ENCODE assay signal across 9 mouse cellular contexts in the genomic region with DNA sequence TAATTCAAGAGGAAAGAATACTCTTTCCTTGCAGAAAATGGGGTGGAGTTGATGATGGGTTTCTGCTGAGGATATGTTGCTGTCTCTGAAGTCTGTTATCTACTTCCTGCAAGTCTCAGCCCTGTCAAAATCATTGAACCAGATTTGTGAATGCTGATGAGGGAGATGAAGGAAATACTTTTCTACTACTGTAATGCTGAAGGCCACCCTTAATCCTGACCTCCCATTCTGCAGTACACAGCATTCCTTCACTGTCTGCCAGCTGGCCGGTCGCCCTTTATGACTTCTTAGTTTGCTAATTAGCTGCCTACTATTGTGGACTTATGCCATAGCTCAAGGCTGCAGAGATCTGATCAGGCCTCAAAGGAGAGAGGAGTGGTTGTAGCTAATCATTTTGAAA. TPM values are rescaled to one million over a fixed set of nuclear protein-coding genes. Genes with fewer than 3 reads are reported as not detected.
A peak's percentile ranks its signal among the peaks of the same experiment; 100 is the strongest.
DNase-seq lines count a peak whose midpoint lies in the region; ATAC-seq and TF ChIP-seq lines count a peak whose summit lies in the region.
"Had no signal": no experiment of that assay in that cellular context is flagged by ENCODE, and none has a peak within 500 bp of the region (broad histone marks: within the 10 kb centered on the region; RNA-seq: fewer than 3 reads in every experiment).

No protein-coding gene starts in this region.

- no peaks in the 10 kb centered on the region for H3K4me1 ChIP-seq in hindbrain, postnatal 0 days (ENCODE audit: insufficient read depth, low read length)
- H3K4me1 ChIP-seq in hindbrain, embryonic 11.5 days (replicated peaks; ENCODE audit: control insufficient read depth, insufficient read depth, low read length), result no peaks in the 10 kb centered on the region
- peaks cover 6% of the 10 kb centered on the region for H3K4me1 ChIP-seq in heart, embryonic 16.5 days (ENCODE audit: control insufficient read depth, insufficient read depth, low read length)

- no peaks in the 10 kb centered on the region for H3K27me3 ChIP-seq in hindbrain, postnatal 0 days (ENCODE audit: insufficient read depth, low read length)
- no peaks in the 10 kb centered on the region for H3K27me3 ChIP-seq in hindbrain, embryonic 11.5 days (ENCODE audit: control insufficient read depth, insufficient read depth, low read length)
- no peaks in the 10 kb centered on the region for H3K27me3 ChIP-seq in heart, embryonic 16.5 days (ENCODE audit: control insufficient read depth, insufficient read depth, low read length)

- TF ChIP-seq CTCF in hindbrain, postnatal 0 days (IDR thresholded peaks at IDR 0.05; ENCODE audit: low read depth), result no peak

- intact Hi-C loops in left cerebral cortex, postnatal 10 days (cut with DNase I), result no loop called here

- H3K9ac ChIP-seq in hindbrain, postnatal 0 days (replicated peaks; ENCODE audit: low read length), result no peak overlapping the region
- H3K9ac ChIP-seq in hindbrain, embryonic 11.5 days (ENCODE audit: low read depth, low read length), result no peak overlapping the region
- H3K9ac ChIP-seq in heart, embryonic 16.5 days (ENCODE audit: low read length), result no peak overlapping the region

- no peaks in the 10 kb centered on the region for H3K9me3 ChIP-seq in hindbrain, postnatal 0 days (ENCODE audit: low read length)
- no peaks in the 10 kb centered on the region for H3K9me3 ChIP-seq in hindbrain, embryonic 11.5 days (ENCODE audit: control insufficient read depth, low read length)
- H3K9me3 ChIP-seq in heart, embryonic 16.5 days (replicated peaks; ENCODE audit: control insufficient read depth, low read length), result no peaks in the 10 kb centered on the region

- no peak overlapping the region for H3K4me2 ChIP-seq in hindbrain, postnatal 0 days (ENCODE audit: low read depth, low read length)
- no peak overlapping the region for H3K4me2 ChIP-seq in hindbrain, embryonic 11.5 days (replicated peaks; ENCODE audit: low read depth, low read length)
- no peak overlapping the region for H3K4me2 ChIP-seq in heart, embryonic 16.5 days (ENCODE audit: low read depth, low read length)

- H3K36me3 ChIP-seq in hindbrain, postnatal 0 days (ENCODE audit: insufficient read depth, low read length), result no peaks in the 10 kb centered on the region
- no peaks in the 10 kb centered on the region for H3K36me3 ChIP-seq in hindbrain, embryonic 11.5 days (ENCODE audit: control insufficient read depth, insufficient read depth, low read length)
- H3K36me3 ChIP-seq in heart, embryonic 16.5 days (ENCODE audit: control insufficient read depth, insufficient read depth), result peaks cover 24% of the 10 kb centered on the region

- ATAC-seq in hindbrain, postnatal 0 days, result peak; percentile 66
- ATAC-seq in hindbrain, embryonic 11.5 days (ENCODE audit: low FRiP score), result no peak
- ATAC-seq in heart, embryonic 16.5 days (replicated peaks; ENCODE audit: extremely low read depth, insufficient read depth, low FRiP score), result peak; percentile 45; the same call in 1 of the 2 replicates

- no peak overlapping the region for H3K4me3 ChIP-seq in hindbrain, postnatal 0 days (ENCODE audit: low read length)
- no peak overlapping the region for H3K4me3 ChIP-seq in hindbrain, embryonic 11.5 days (ENCODE audit: low read depth, low read length)
- no peak overlapping the region for H3K4me3 ChIP-seq in heart, embryonic 16.5 days (ENCODE audit: low read length)
- H3K4me3 ChIP-seq: myocyte had no signal

- no peak overlapping the region for H3K27ac ChIP-seq in hindbrain, postnatal 0 days
- no peak overlapping the region for H3K27ac ChIP-seq in hindbrain, embryonic 11.5 days (ENCODE audit: low read depth, low read length)
- no peak overlapping the region; the same call in 1 of the 2 replicates for H3K27ac ChIP-seq in heart, embryonic 16.5 days (ENCODE audit: low read length)

- WGBS in hindbrain, postnatal 0 days, result 46% methylated on average over 2 of the region's 2 CpGs
- 70% methylated on average over 2 of the region's 2 CpGs for WGBS in hindbrain, embryonic 11.5 days
- WGBS in heart, embryonic 16.5 days, result 26% methylated on average over 2 of the region's 2 CpGs

- peak; percentile 69 for DNase-seq in hindbrain, postnatal 0 days (ENCODE audit: low spot score)
- no peak for DNase-seq in hindbrain, embryonic 11.5 days (ENCODE audit: low spot score)
- peak; percentile 74 for DNase-seq in adrenal gland, postnatal 25 days
- peak; percentile 29 to 43 for DNase-seq in left cerebral cortex, postnatal 10 days (ENCODE audit: extremely low spot score in 1 of 2, low spot score in 2 of 2)
- peak; percentile 69 for DNase-seq in testis, postnatal 14 days (ENCODE audit: low spot score)
- DNase-seq in embryo, embryonic 10.5 days (ENCODE audit: low spot score), result no peak
- DNase-seq in embryo, embryonic 10 days (ENCODE audit: low spot score), result no peak

RNA-seq across cellular contexts. Expression of gene Vcl, which starts 54.6 kb away (rescaled TPM):
- 24.3 and 26.5 TPM in 2 replicates for total RNA-seq in hindbrain, postnatal 0 days (2014; rRNA removed)
- 9.8 and 10.4 TPM in 2 replicates for polyA plus RNA-seq in hindbrain, postnatal 0 days (2015; fragmentation: Nextera tagmentation; extraction: Ambion mirVana)
- polyA plus RNA-seq in hindbrain, embryonic 11.5 days (2014; fragmentation: Nextera tagmentation; extraction: Ambion mirVana), result 34.6 and 36.2 TPM in 2 replicates
- 91.6 and 100 TPM in 2 replicates for total RNA-seq in adrenal gland, postnatal 25 days (2021)
- polyA plus RNA-seq in heart, embryonic 16.5 days (2015; fragmentation: Nextera tagmentation; extraction: Ambion mirVana), result 89.3 and 97.0 TPM in 2 replicates
- total RNA-seq in left cerebral cortex, postnatal 10 days (2021), result 10 to 100 TPM; 22.2 to 25.8 TPM

Comparison
In these comparisons a context has a peak if more than half of its experiments do, and no peak if none do; other contexts are left out.
1. DNase-seq: peak in hindbrain, postnatal 0 days (single experiment), adrenal gland, postnatal 25 days (single experiment), left cerebral cortex, postnatal 10 days (2 of 2) and testis, postnatal 14 days (single experiment); none in hindbrain, embryonic 11.5 days (single experiment), embryo, embryonic 10.5 days (single experiment) and embryo, embryonic 10 days (single experiment).